Mouse (Mus musculus) kidney, adult 2 months (tissue): ENCODE data around the gene Dbp. TPM values are rescaled to one million over a fixed set of nuclear protein-coding genes. Genes with fewer than 3 reads are reported as not detected.
A peak's percentile ranks its signal among the peaks of the same experiment; 100 is the strongest.

ENCODE experiments used
- DNase-seq: peaks from one replicate; pipeline ENCODE4 v3.0.0; 2021
- H3K27ac ChIP-seq: fragments of 200-500 bp; 2 replicates; pipeline ENCODE4 v1.5.1; 2012; ENCODE audit warnings: low read depth, low read length, control low read depth, inconsistent platforms; ENCODE audit not compliant: insufficient read depth
- H3K27me3 ChIP-seq: fragments of 200-500 bp; replicated peaks from 2 replicates; pipeline ENCODE4 v1.6.1; 2012; ENCODE audit warnings: mild to moderate bottlenecking, moderate library complexity, low read length, inconsistent platforms; ENCODE audit not compliant: control insufficient read depth, insufficient read depth
- H3K36me3 ChIP-seq: fragments of 200-500 bp; 2 replicates; pipeline ENCODE4 v1.6.1; 2012; ENCODE audit warnings: mild to moderate bottlenecking, moderate library complexity, low read length, inconsistent platforms; ENCODE audit not compliant: control insufficient read depth, insufficient read depth
- H3K4me1 ChIP-seq: fragments of 200-500 bp; 2 replicates; pipeline ENCODE4 v1.6.1; 2011; ENCODE audit warnings: low read length; ENCODE audit not compliant: control insufficient read depth, insufficient read depth
- H3K4me3 ChIP-seq: fragments of 200-500 bp; 2 replicates; pipeline ENCODE4 v1.5.1; 2011; ENCODE audit warnings: mild to moderate bottlenecking, low read depth, low read length, control low read depth; ENCODE audit not compliant: insufficient read depth
- CTCF ChIP-seq: fragments of 200-500 bp; conservative IDR thresholded peaks from 2 replicates; pipeline ENCODE4 v1.5.1; 2011; ENCODE audit warnings: low read depth, mild to moderate bottlenecking, control low read depth, low read length, moderate library complexity, mixed read lengths; ENCODE audit not compliant: insufficient read depth, insufficient read length
- POLR2A ChIP-seq: fragments of 200-500 bp; IDR thresholded peaks from one replicate; pipeline ENCODE4 v1.6.1; 2011; ENCODE audit warnings: low read depth, low read length, control low read depth
- WGBS: fragments of 180-500 bp; shearing (Covaris S2); methylation state at CpG from one replicate; pipeline ENCODE4 v1.1.7; 2018; 5-methylcytosine and 5-hydroxymethylcytosine counted together
- polyA plus RNA-seq: library from polyadenylated mRNA; depleted of rRNA; stranded (reverse); fragments of >200 nt; gene quantifications from 2 replicates; pipeline ENCODE4 v1.2.3, GENCODE M21; 2012

The Dbp gene
- polyA plus RNA-seq, 1 experiment = 106 TPM

- no peaks in the 10 kb centered on the region for H3K27me3 ChIP-seq
- 77% methylated on average over 4 of the region's 4 CpGs for WGBS
- 0 out of 2 replicates have a peak, but pooled peaks cover 4% of the 10 kb centered on the region for H3K4me1 ChIP-seq
- no peak overlapping the region for H3K4me3 ChIP-seq
- DNase-seq = no peak
- H3K27ac ChIP-seq = no peak overlapping the region
- no peak for TF ChIP-seq POLR2A
- no peak for TF ChIP-seq CTCF
- H3K36me3 ChIP-seq = no peaks in the 10 kb centered on the region; the same call in 1 of the 2 replicates
These were observed 18.4 kb downstream of the Dbp start for GRCm38 (mm10) chr7:45723301-45723700.

GRCm38 (mm10) chr7:45723781-45724180, 18.9 kb downstream of the Dbp start:
- no peak for DNase-seq
- Histone ChIP-seq H3K36me3 (no peaks in the 10 kb centered on the region; the same call in 1 of the 2 replicates), H3K4me1 (0 out of 2 replicates have a peak, but pooled peaks cover 4% of the 10 kb centered on the region), H3K4me3 (no peak overlapping the region), H3K27ac (no peak overlapping the region), H3K27me3 (no peaks in the 10 kb centered on the region)
- no peak for TF ChIP-seq POLR2A
- TF ChIP-seq CTCF = no peak
- 93% methylated on average over 14 of the region's 14 CpGs for WGBS

GRCm38 (mm10) chr7:45725151-45725550, 20.3 kb downstream of the Dbp start:
- DNase-seq = no peak
- no peaks in the 10 kb centered on the region for H3K36me3 ChIP-seq

GRCm38 (mm10) chr7:45725713-45726112, 20.8 kb downstream of the Dbp start, which contains the start of gene Spaca4:
Gene Spaca4, minus strand, starts transcription at chr7:45725813.
- Histone ChIP-seq H3K4me1 (no peaks in the 10 kb centered on the region), H3K27me3 (no peaks in the 10 kb centered on the region), H3K4me3 (no peak within 1 kb of the TSS), H3K36me3 (no peaks in the 10 kb centered on the region), H3K27ac (no peak within 1 kb of the TSS)
- TF ChIP-seq POLR2A = no peak
- TF ChIP-seq CTCF = no peak
- no peak for DNase-seq
- 86% methylated on average over 11 of the region's 11 CpGs for WGBS

More at GRCm38 (mm10) chr7:45725151-45725550, 20.3 kb downstream of the Dbp start:
- no peak overlapping the region for H3K4me3 ChIP-seq
- no peak overlapping the region for H3K27ac ChIP-seq
- no peaks in the 10 kb centered on the region for H3K4me1 ChIP-seq
- H3K27me3 ChIP-seq = no peaks in the 10 kb centered on the region
- TF ChIP-seq POLR2A = no peak
- no peak for TF ChIP-seq CTCF
- WGBS = 94% methylated on average over 9 of the region's 9 CpGs

GRCm38 (mm10) chr7:45726419-45726818, 21.5 kb downstream of the Dbp start:
- H3K4me3 ChIP-seq = no peak overlapping the region
- H3K27me3 ChIP-seq = no peaks in the 10 kb centered on the region

GRCm38 (mm10) chr7:45727625-45728024, 22.7 kb downstream of the Dbp start:
- Histone ChIP-seq H3K4me3 (no peak overlapping the region), H3K36me3 (no peaks in the 10 kb centered on the region), H3K27ac (no peak overlapping the region), H3K4me1 (no peaks in the 10 kb centered on the region), H3K27me3 (no peaks in the 10 kb centered on the region)
- WGBS = 65% methylated on average over 3 of the region's 3 CpGs
- no peak for DNase-seq
- TF ChIP-seq CTCF (no peak), POLR2A (no peak)

More at GRCm38 (mm10) chr7:45726419-45726818, 21.5 kb downstream of the Dbp start:
- Histone ChIP-seq H3K36me3 (no peaks in the 10 kb centered on the region), H3K4me1 (no peaks in the 10 kb centered on the region), H3K27ac (no peak overlapping the region)
- no peak for TF ChIP-seq CTCF
- no peak for TF ChIP-seq POLR2A
- no peak for DNase-seq
- WGBS = 91% methylated on average over 10 of the region's 10 CpGs

- H3K27ac ChIP-seq = no peak overlapping the region
- 27% methylated on average over 16 of the region's 16 CpGs for WGBS
- no peaks in the 10 kb centered on the region for H3K36me3 ChIP-seq
- TF ChIP-seq POLR2A = no peak
- peak; percentile 39 for TF ChIP-seq CTCF
- DNase-seq = peak; percentile 61
- no peaks in the 10 kb centered on the region for H3K4me1 ChIP-seq
- no peak overlapping the region for H3K4me3 ChIP-seq
- H3K27me3 ChIP-seq = no peaks in the 10 kb centered on the region
These were observed 26.0 kb downstream of the Dbp start for GRCm38 (mm10) chr7:45730727-45731431.
